Mouse (Mus musculus): ENCODE measurements around the gene Tubg1.

DNA sequence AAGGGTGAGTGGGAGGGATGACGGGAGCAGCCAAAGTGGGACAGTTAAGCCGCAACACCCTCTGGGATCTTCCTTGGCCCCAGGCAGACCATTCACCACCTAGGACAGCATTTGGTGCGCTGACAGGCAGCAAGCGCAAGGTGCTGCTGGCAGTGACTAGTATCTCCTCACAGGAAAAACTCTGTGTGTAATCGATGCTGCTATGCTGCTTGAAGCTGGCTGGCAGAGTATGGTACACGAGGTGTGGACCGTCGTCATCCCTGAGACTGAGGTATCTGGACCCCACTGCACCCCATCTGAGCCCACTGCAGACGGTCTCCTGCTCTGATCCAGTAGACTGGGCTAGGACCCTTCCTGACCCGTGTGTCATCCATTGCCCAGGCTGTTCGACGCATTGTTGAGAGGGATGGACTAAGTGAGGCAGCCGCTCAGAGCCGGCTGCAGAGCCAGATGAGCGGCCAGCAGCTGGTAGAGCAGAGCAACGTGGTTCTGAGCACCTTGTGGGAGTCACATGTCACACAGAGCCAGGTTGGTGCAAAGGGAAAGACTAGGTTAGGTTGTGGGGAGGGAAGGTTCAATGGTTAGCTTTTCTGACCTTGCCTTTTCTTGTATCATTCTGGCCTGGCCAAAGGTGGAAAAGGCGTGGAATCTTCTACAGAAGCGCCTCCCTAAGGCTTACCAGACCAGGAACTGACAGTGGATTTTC is 34.0 kb upstream of the Tubg1 start:
- TF ChIP-seq POLR2A (IDR thresholded peaks at IDR 0.05; ENCODE audit: control insufficient read depth, low read depth, low read length) = no peak
- TF ChIP-seq CTCF (IDR thresholded peaks at IDR 0.05; ENCODE audit: control insufficient read depth, insufficient read depth, insufficient replicate concordance, low read depth, low read length) = no peak
